Mouse (Mus musculus) erythroblast, embryonic 14.5 days (primary cell): ENCODE measurements around the gene Patj.

Source experiments
- GATA1 ChIP-seq: IDR thresholded peaks from 2 replicates; pipeline ENCODE4 v1.6.1; 2012; ENCODE audit warnings: low read length, inconsistent platforms, mixed read lengths
- TAL1 ChIP-seq: IDR thresholded peaks from 3 replicates; pipeline ENCODE4 v1.6.1; 2012; ENCODE audit warnings: low read length, inconsistent platforms, mixed read lengths

DNA sequence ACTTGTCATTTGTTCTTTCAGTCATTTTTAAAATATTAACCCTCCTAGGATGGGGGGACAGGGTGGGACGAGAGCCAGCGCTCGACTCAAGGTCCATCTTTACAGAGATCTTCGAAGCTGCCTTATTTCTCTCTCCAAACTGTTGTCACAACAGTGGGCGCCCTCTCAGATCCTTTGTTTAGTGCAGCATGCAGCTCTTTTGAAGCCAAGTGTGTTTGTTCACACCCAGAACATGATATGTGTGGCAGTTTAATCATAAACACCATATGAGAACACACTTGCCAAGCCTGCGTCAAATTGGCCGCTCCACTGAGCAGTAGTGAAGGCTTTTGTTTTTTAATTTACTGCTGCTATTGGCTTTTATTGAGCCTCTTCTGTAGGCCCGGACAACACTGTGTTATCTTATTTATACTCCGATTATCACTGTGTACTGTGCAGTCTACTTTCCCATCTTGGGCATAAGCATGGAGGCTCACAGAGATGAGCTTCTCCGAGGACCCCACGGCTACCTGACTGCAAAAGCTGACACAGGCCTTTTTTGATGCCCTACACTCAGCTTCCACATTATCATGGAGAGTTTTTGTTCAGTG is 291.2 kb downstream of the Patj start:
- TF ChIP-seq GATA1 (no peak), TAL1 (no peak)
